Mouse (Mus musculus) lung, postnatal 10 days (tissue): ENCODE measurements around the gene Olfr1152.

Source experiments
- DNase-seq: peaks from one replicate; pipeline ENCODE4 v3.0.0; 2021

The Olfr1152 gene

GRCm38 (mm10) chr2:87866192-87866591 lies at the start of gene Olfr1152:
Gene Olfr1152, plus strand, starts transcription at chr2:87866492.
- DNase-seq, result no peak

GRCm38 (mm10) chr2:87830233-87830632 lies 36.1 kb upstream of the Olfr1152 start, which contains the start of gene Olfr1148:
Gene Olfr1148, plus strand, starts transcription at chr2:87830533.
- DNase-seq, result no peak

GRCm38 (mm10) chr2:87843693-87844092 lies 22.6 kb upstream of the Olfr1152 start, which contains the start of gene Olfr1150-ps1:
Gene Olfr1150-ps1, plus strand, starts transcription at chr2:87843993.
- no peak for DNase-seq

GRCm38 (mm10) chr2:87855562-87855961 lies 10.7 kb upstream of the Olfr1152 start, which contains the start of gene Olfr1151:
Gene Olfr1151, plus strand, starts transcription at chr2:87855862.
- no peak for DNase-seq

GRCm38 (mm10) chr2:87894662-87895061 lies 28.4 kb downstream of the Olfr1152 start, which contains the start of gene Olfr1153:
Gene Olfr1153, plus strand, starts transcription at chr2:87894962.
- no peak for DNase-seq

GRCm38 (mm10) chr2:87905066-87905465 lies 38.8 kb downstream of the Olfr1152 start, which contains the start of gene Olfr1154:
Gene Olfr1154, minus strand, starts transcription at chr2:87905166.
- no peak for DNase-seq
